ENCODE assay signal across 8 mouse cellular contexts in the genomic region with DNA sequence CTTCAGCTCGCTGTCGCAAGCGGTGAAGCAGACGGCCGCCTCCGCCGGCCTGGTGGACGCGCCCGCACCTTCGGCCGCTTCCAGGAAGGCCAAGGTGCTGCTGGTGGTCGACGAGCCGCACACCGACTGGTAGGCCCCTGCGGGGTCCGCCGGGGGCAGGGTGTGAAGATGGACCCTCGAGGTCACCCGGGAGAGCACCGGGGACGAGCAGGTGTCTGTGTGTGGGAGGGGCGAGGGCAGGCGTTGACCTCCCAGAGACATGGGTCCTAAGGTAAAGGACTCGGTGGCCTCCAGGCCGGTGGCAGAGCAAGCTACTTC. TPM values are rescaled to one million over a fixed set of nuclear protein-coding genes. Genes with fewer than 3 reads are reported as not detected.
DNase-seq lines count a peak whose midpoint lies in the region; ATAC-seq and TF ChIP-seq lines count a peak whose summit lies in the region.

No protein-coding gene starts in this region.

- DNase-seq in heart, adult 2 months = peak in 1 of 2 experiments; percentile 3
- DNase-seq in heart, postnatal 36 days = no peak
- peak; percentile 3 for DNase-seq in urinary bladder, postnatal 25 days (ENCODE audit: low spot score)
- no peak for DNase-seq in urinary bladder, adult 2 months (ENCODE audit: low spot score)
- no peak for DNase-seq in gastrocnemius, postnatal 36 days
- no peak for DNase-seq in thymus, postnatal 10 days (ENCODE audit: low spot score in 2 of 2)

- TF ChIP-seq POLR2A in heart, adult 2 months (IDR thresholded peaks at IDR 0.05; ENCODE audit: insufficient read depth, low read depth, low read length) = no peak
- TF ChIP-seq POLR2A in testis, adult 2 months (IDR thresholded peaks at IDR 0.05; ENCODE audit: control insufficient read depth, low read depth, low read length) = no peak

- H3K9ac ChIP-seq in heart, adult 2 months (ENCODE audit: low read depth, low read length) = peak overlapping the region; percentile 56
- peak overlapping the region; percentile 31; the same call in 1 of the 2 replicates for H3K9ac ChIP-seq in limb, embryonic 15.5 days

- no peak overlapping the region for H3K27ac ChIP-seq in heart, adult 2 months
- H3K27ac ChIP-seq in limb, embryonic 15.5 days = no peak overlapping the region
- no peak overlapping the region for H3K27ac ChIP-seq in testis, adult 2 months (ENCODE audit: control insufficient read depth, insufficient read depth, low read depth, low read length)

- no peak for TF ChIP-seq CTCF in heart, adult 2 months (IDR thresholded peaks at IDR 0.05)
- TF ChIP-seq CTCF in testis, adult 2 months (IDR thresholded peaks at IDR 0.05; ENCODE audit: control insufficient read depth, insufficient read depth, insufficient replicate concordance, low read depth, low read length) = no peak

- peaks cover 1% of the 10 kb centered on the region; the same call in 1 of the 2 replicates for H3K4me1 ChIP-seq in heart, adult 2 months (ENCODE audit: control insufficient read depth, insufficient read depth, low read length)
- H3K4me1 ChIP-seq in limb, embryonic 15.5 days = peaks cover 13% of the 10 kb centered on the region
- peaks cover 12% of the 10 kb centered on the region for H3K4me1 ChIP-seq in testis, adult 2 months (ENCODE audit: control insufficient read depth, insufficient read depth, low read length)

- peak overlapping the region; percentile 56 for H3K4me3 ChIP-seq in heart, adult 2 months
- peak overlapping the region; percentile 61 for H3K4me3 ChIP-seq in limb, embryonic 15.5 days
- H3K4me3 ChIP-seq in testis, adult 2 months (ENCODE audit: control insufficient read depth, low read depth, low read length) = peak overlapping the region; percentile 95

- H3K9me3 ChIP-seq in limb, embryonic 15.5 days = no peaks in the 10 kb centered on the region

- no peaks in the 10 kb centered on the region for H3K79me2 ChIP-seq in heart, adult 2 months (replicated peaks; ENCODE audit: control insufficient read depth, insufficient read depth, low read length)

- intact Hi-C loops in heart, adult 2 months (cut with DNase I) = no loop called here
- intact Hi-C loops in heart, postnatal 36 days (cut with DNase I) = no loop called here
- intact Hi-C loops in gastrocnemius, postnatal 36 days (cut with DNase I) = no loop called here

- H3K27me3 ChIP-seq in heart, adult 2 months (ENCODE audit: control insufficient read depth, insufficient read depth, low read length) = peaks cover 10% of the 10 kb centered on the region
- peaks cover 32% of the 10 kb centered on the region for H3K27me3 ChIP-seq in limb, embryonic 15.5 days
- H3K27me3 ChIP-seq in testis, adult 2 months (ENCODE audit: control insufficient read depth, insufficient read depth, low read length) = no peaks in the 10 kb centered on the region

- no peaks in the 10 kb centered on the region for H3K36me3 ChIP-seq in heart, adult 2 months (ENCODE audit: control insufficient read depth, insufficient read depth, low read length)
- no peaks in the 10 kb centered on the region for H3K36me3 ChIP-seq in limb, embryonic 15.5 days
- no peaks in the 10 kb centered on the region for H3K36me3 ChIP-seq in testis, adult 2 months (ENCODE audit: control insufficient read depth, insufficient read depth, low read length)

- 4% methylated on average over 27 of the region's 27 CpGs for WGBS in heart, adult 2 months
- WGBS in limb, embryonic 15.5 days = 3% methylated on average over 27 of the region's 27 CpGs

- TF ChIP-seq EP300 in heart, adult 2 months (IDR thresholded peaks at IDR 0.05; ENCODE audit: insufficient read depth, low read depth, low read length) = no peak

- no peak for ATAC-seq in limb, embryonic 15.5 days (ENCODE audit: insufficient number of reproducible peaks, low FRiP score, low TSS enrichment, low read depth)

- peak overlapping the region; percentile 97 for H3K4me2 ChIP-seq in limb, embryonic 15.5 days

RNA-seq across cellular contexts. Expression of a gene that starts 0.6 kb away (rescaled TPM):
- 1 to 10 TPM; 4.4 to 4.5 TPM for total RNA-seq in heart, adult 2 months (2021)
- 5.4 and 5.6 TPM in 2 replicates for polyA plus RNA-seq in heart, adult 2 months (2012; rRNA removed)
- 1 to 10 TPM; 3.4 to 5.7 TPM for total RNA-seq in heart, postnatal 36 days (2021)
- polyA plus RNA-seq in urinary bladder, adult 2 months (2012; rRNA removed) = 15.5 and 18.5 TPM in 2 replicates
- polyA plus RNA-seq in limb, embryonic 15.5 days (2015; fragmentation: Nextera tagmentation; extraction: Ambion mirVana) = 0.61 and 0.76 TPM in 2 replicates
- 9.2 and 12.5 TPM in 2 replicates for polyA plus RNA-seq in testis, adult 2 months (2012; rRNA removed)
- total RNA-seq in gastrocnemius, postnatal 36 days (2021) = 1 to 10 TPM in 1 of 2 experiments, under 1 TPM in 1; 0.99 to 1.3 TPM
